Mouse (Mus musculus) forebrain, embryonic 11.5 days (tissue): ENCODE measurements around the gene Ndufs2. TPM values are rescaled to one million over a fixed set of nuclear protein-coding genes. Genes with fewer than 3 reads are reported as not detected.

Experiments
- ATAC-seq: fragments of 200-750 bp; cut with Nextera tagmentation; replicated peaks from 2 replicates; pipeline ENCODE4 v1.8.0; 2017; ENCODE audit warnings: moderate TSS enrichment; ENCODE audit not compliant: low FRiP score
- DNase-seq: peaks from one replicate; pipeline ENCODE4 v3.0.0-alpha.2; 2017; ENCODE audit warnings: low spot score
- H3K27ac ChIP-seq: fragments of 300-500 bp; sonication (generic); 2 replicates; pipeline ENCODE4 v1.5.1; 2014; ENCODE audit warnings: low read depth, low read length
- H3K27me3 ChIP-seq: fragments of 300-500 bp; sonication (generic); 2 replicates; pipeline ENCODE4 v1.6.1; 2014; ENCODE audit warnings: mild to moderate bottlenecking, low read length, mixed read lengths; ENCODE audit not compliant: control insufficient read depth, insufficient read depth
- H3K36me3 ChIP-seq: fragments of 300-500 bp; sonication (generic); 2 replicates; pipeline ENCODE4 v1.6.1; 2014; ENCODE audit warnings: mild to moderate bottlenecking, low read length, moderate library complexity, mixed read lengths; ENCODE audit not compliant: control insufficient read depth, insufficient read depth
- H3K4me1 ChIP-seq: fragments of 300-500 bp; sonication (generic); replicated peaks from 2 replicates; pipeline ENCODE4 v1.6.1; 2014; ENCODE audit warnings: low read length, mixed read lengths; ENCODE audit not compliant: control insufficient read depth, insufficient read depth
- H3K4me2 ChIP-seq: fragments of 300-500 bp; sonication (generic); 2 replicates; pipeline ENCODE4 v1.6.1; 2014; ENCODE audit warnings: low read depth, mild to moderate bottlenecking, low read length, moderate library complexity, mixed read lengths; ENCODE audit not compliant: severe bottlenecking
- H3K4me3 ChIP-seq: fragments of 300-500 bp; sonication (generic); 2 replicates; pipeline ENCODE4 v1.5.1; 2014; ENCODE audit warnings: low read depth, low read length
- H3K9ac ChIP-seq: fragments of 300-500 bp; sonication (generic); 2 replicates; pipeline ENCODE4 v1.6.1; 2014; ENCODE audit warnings: low read length
- H3K9me3 ChIP-seq: fragments of 300-500 bp; sonication (generic); 2 replicates; pipeline ENCODE4 v1.6.1; 2016; ENCODE audit warnings: low read length, mixed read lengths; ENCODE audit not compliant: control insufficient read depth
- WGBS: fragments of 180-500 bp; shearing (Covaris S2); extraction: QIAGEN DNeasy Blood & Tissue Kit; methylation state at CpG from one replicate; pipeline ENCODE4 v1.1.7; 2014; 5-methylcytosine and 5-hydroxymethylcytosine counted together
- polyA plus RNA-seq: library from polyadenylated mRNA; unstranded; fragments of >200 nt; fragmentation: Nextera tagmentation; extraction: Ambion mirVana; gene quantifications from 2 replicates; pipeline ENCODE4 v1.2.1, GENCODE M21; 2014

Ndufs2 gene
- polyA plus RNA-seq, 1 experiment from 2014 or later: 264 TPM

DNA sequence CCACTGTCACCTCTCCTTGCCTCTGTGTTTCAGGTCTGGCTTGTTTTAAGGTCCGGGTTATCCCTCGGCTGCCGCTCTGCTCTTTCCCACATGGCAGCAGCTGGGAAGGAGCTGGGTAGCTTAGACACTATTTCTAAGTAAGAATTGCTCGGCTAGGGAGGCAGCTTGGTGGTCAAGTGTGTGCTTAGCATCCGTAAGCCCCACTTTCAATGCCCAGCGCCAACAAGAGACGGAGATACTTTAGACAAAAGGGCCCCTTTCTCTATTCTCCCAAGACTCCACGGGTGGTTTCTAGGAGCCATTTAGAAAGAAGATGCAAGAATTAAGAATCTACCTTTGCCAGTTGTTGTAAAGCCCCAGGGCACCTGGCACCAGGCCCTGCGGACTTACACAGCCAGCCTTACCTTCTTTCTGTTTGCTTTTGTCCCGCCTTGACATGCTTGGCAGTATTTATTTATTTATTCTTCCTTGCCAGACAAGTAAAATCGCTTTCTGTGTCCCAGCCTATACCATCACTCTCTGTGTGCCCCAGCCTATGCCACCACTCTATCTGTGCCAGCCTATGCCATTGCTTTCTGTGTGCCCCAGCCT, 24.1 kb upstream of the Ndufs2 start:
- Histone ChIP-seq H3K4me1 (peaks cover 14% of the 10 kb centered on the region; the same call in 1 of the 2 replicates), H3K4me3 (no peak overlapping the region), H3K9ac (no peak overlapping the region), H3K27ac (no peak overlapping the region), H3K27me3 (no peaks in the 10 kb centered on the region), H3K4me2 (no peak overlapping the region), H3K9me3 (no peaks in the 10 kb centered on the region), H3K36me3 (peaks cover 10% of the 10 kb centered on the region; the same call in 1 of the 2 replicates)
- ATAC-seq: no peak
- DNase-seq: peak; percentile 19
- WGBS: 83% methylated on average over 11 of the region's 11 CpGs

DNA sequence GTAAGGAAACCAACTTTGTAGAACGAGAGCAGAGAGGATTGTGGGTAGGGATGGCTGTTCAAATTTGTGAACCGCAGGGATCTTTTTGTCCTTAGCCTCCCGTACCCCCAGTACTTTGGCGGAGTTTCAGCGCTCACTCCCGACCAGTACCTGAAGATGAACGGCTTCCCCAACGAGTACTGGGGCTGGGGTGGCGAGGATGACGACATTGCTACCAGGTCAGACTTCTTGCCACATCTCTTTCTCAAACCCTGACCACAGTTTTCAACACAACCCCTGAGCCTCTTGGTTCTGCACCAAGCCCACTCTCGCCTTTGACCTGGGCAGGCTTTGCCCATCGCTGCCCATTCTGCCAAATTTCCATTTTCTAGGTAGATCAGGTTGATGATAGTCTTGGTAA, 23.0 kb upstream of the Ndufs2 start:
- Histone ChIP-seq H3K4me2 (no peak overlapping the region), H3K9ac (no peak overlapping the region), H3K27me3 (no peaks in the 10 kb centered on the region), H3K4me3 (no peak overlapping the region), H3K36me3 (peaks cover 10% of the 10 kb centered on the region; the same call in 1 of the 2 replicates), H3K4me1 (peaks cover 8% of the 10 kb centered on the region; the same call in 1 of the 2 replicates), H3K27ac (no peak overlapping the region), H3K9me3 (no peaks in the 10 kb centered on the region)
- ATAC-seq (no peak), DNase-seq (peak; percentile 18)
- WGBS: 93% methylated on average over 12 of the region's 12 CpGs

GRCm38 (mm10) chr1:171272086-171272485, 20.9 kb upstream of the Ndufs2 start:
- H3K27ac ChIP-seq: no peak overlapping the region
- H3K36me3 ChIP-seq: peaks cover 10% of the 10 kb centered on the region; the same call in 1 of the 2 replicates
- DNase-seq: no peak
- H3K4me1 ChIP-seq: peaks cover 8% of the 10 kb centered on the region; the same call in 1 of the 2 replicates
- WGBS: 90% methylated on average over 3 of the region's 3 CpGs
- H3K9ac ChIP-seq: no peak overlapping the region
- H3K9me3 ChIP-seq: no peaks in the 10 kb centered on the region
- no peaks in the 10 kb centered on the region for H3K27me3 ChIP-seq
- ATAC-seq: no peak
- H3K4me3 ChIP-seq: no peak overlapping the region
- H3K4me2 ChIP-seq: no peak overlapping the region

DNA sequence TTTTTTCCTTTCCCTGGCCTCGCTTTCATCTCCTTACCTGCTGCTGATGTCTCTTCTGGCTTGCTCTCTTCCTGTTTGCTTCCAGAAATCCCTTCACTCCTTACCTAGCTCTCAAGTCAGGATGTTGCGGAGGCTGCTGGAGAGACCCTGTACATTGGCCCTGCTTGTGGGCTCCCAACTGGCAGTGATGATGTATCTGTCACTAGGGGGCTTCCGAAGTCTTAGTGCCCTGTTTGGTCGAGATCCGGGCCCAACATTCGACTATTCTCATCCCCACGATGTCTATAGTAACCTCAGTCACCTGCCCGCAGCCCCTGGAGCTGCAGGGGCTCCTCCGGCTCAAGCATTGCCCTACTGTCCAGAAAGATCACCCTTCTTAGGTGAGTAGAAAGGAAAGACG, 20.4 kb upstream of the Ndufs2 start:
- Histone ChIP-seq H3K9me3 (no peaks in the 10 kb centered on the region), H3K4me2 (no peak overlapping the region), H3K4me3 (no peak overlapping the region), H3K36me3 (peaks cover 9% of the 10 kb centered on the region; the same call in 1 of the 2 replicates), H3K9ac (no peak overlapping the region), H3K27me3 (no peaks in the 10 kb centered on the region), H3K27ac (no peak overlapping the region), H3K4me1 (peaks cover 8% of the 10 kb centered on the region; the same call in 1 of the 2 replicates)
- no peak for DNase-seq
- ATAC-seq: no peak
- 78% methylated on average over 10 of the region's 10 CpGs for WGBS

- Histone ChIP-seq H3K4me1 (peaks cover 8% of the 10 kb centered on the region; the same call in 1 of the 2 replicates), H3K36me3 (peaks cover 5% of the 10 kb centered on the region; the same call in 1 of the 2 replicates), H3K27me3 (no peaks in the 10 kb centered on the region), H3K4me3 (peak overlapping the region; percentile 65), H3K9ac (peak overlapping the region; percentile 81), H3K27ac (no peak overlapping the region), H3K4me2 (peak overlapping the region; percentile 99), H3K9me3 (no peaks in the 10 kb centered on the region)
- ATAC-seq: no peak
- DNase-seq: no peak
- WGBS: 58% methylated on average over 9 of the region's 9 CpGs
Measured at GRCm38 (mm10) chr1:171271196-171271595, 20.0 kb upstream of the Ndufs2 start.

GRCm38 (mm10) chr1:171270573-171270900, 19.3 kb upstream of the Ndufs2 start:
- Histone ChIP-seq H3K4me3 (peak overlapping the region; percentile 65), H3K27ac (no peak overlapping the region), H3K9ac (peak overlapping the region; percentile 81), H3K36me3 (no peaks in the 10 kb centered on the region; the same call in 1 of the 2 replicates), H3K9me3 (no peaks in the 10 kb centered on the region), H3K4me2 (peak overlapping the region; percentile 99), H3K4me1 (peaks cover 8% of the 10 kb centered on the region; the same call in 1 of the 2 replicates), H3K27me3 (no peaks in the 10 kb centered on the region)
- WGBS: under 1% methylated on average over 19 of the region's 19 CpGs
- DNase-seq (no peak), ATAC-seq (peak; percentile 75; the same call in 1 of the 2 replicates)

- peak; percentile 98 for DNase-seq
- Histone ChIP-seq H3K27me3 (no peaks in the 10 kb centered on the region), H3K9ac (peak within 1 kb of the TSS; percentile 81), H3K4me3 (peak within 1 kb of the TSS; percentile 65), H3K9me3 (no peaks in the 10 kb centered on the region), H3K4me1 (peaks cover 8% of the 10 kb centered on the region; the same call in 1 of the 2 replicates), H3K27ac (no peak within 1 kb of the TSS), H3K36me3 (no peaks in the 10 kb centered on the region; the same call in 1 of the 2 replicates), H3K4me2 (peak within 1 kb of the TSS; percentile 99)
- peak; percentile 98 for ATAC-seq
- 3% methylated on average over 36 of the region's 36 CpGs for WGBS
Measured at GRCm38 (mm10) chr1:171269848-171270572, 18.8 kb upstream of the Ndufs2 start, which contains the start of gene B4galt3. TSS of gene B4galt3 (plus strand) at chr1:171270328.

DNA sequence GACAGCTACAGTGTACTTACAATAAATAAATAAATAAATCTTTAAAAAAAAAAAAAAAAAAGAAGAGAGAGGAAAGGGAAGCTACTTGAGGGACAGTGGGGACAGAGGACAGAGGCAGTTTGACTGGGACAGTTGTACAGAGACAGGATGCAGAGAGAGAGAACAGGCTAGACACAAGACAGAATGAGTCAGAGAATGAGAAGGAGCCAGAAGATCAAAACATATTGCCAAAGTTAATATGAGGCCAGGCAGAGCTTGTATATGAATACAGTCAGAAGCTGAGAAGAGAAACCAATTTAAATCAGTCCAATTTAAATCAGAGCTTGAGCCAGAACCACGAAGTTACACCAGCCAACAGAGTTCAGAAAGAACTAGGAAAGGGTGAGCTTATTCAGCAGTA, 17.2 kb upstream of the Ndufs2 start:
- ATAC-seq: no peak
- Histone ChIP-seq H3K27ac (no peak overlapping the region), H3K4me1 (peaks cover 8% of the 10 kb centered on the region; the same call in 1 of the 2 replicates), H3K9ac (no peak overlapping the region), H3K27me3 (no peaks in the 10 kb centered on the region), H3K4me3 (no peak overlapping the region), H3K9me3 (no peaks in the 10 kb centered on the region), H3K36me3 (no peaks in the 10 kb centered on the region; the same call in 1 of the 2 replicates), H3K4me2 (no peak overlapping the region)
- 50% methylated on average over 1 of the region's 1 CpGs for WGBS
- DNase-seq: no peak
